Mouse (Mus musculus) G1E (cell line): ENCODE data around the gene Wnk2. TPM values are rescaled to one million over a fixed set of nuclear protein-coding genes. Genes with fewer than 3 reads are reported as not detected.

ENCODE experiments used
- ATAC-seq: 2 replicates; pipeline ENCODE4 v1.8.0; 2016; ENCODE audit warnings: mild to moderate bottlenecking; ENCODE audit not compliant: insufficient number of reproducible peaks, poor library complexity, low FRiP score, severe bottlenecking; ENCODE audit errors: extremely low read depth
- DNase-seq: peaks from one replicate; pipeline ENCODE4 v3.0.0; 2012; ENCODE audit warnings: low spot score
- H3K27me3 ChIP-seq: 2 replicates; pipeline ENCODE4 v1.6.1; 2012; ENCODE audit warnings: mild to moderate bottlenecking, low read length, inconsistent platforms; ENCODE audit not compliant: insufficient read depth
- H3K36me3 ChIP-seq: replicated peaks from 2 replicates; pipeline ENCODE3; 2012; ENCODE audit warnings: mild to moderate bottlenecking, inconsistent platforms
- H3K4me1 ChIP-seq: 2 replicates; pipeline ENCODE4 v1.6.1; 2012; ENCODE audit warnings: low read depth, low read length, inconsistent platforms, mixed read lengths; ENCODE audit not compliant: insufficient read depth
- H3K4me3 ChIP-seq: 2 replicates; pipeline ENCODE4 v1.5.1; 2012; ENCODE audit warnings: low read depth, mild to moderate bottlenecking, inconsistent platforms, low read length, moderate library complexity, mixed read lengths
- H3K9me3 ChIP-seq: replicated peaks from 2 replicates; pipeline ENCODE4 v1.6.1; 2012; ENCODE audit warnings: inconsistent platforms
- CTCF ChIP-seq: IDR thresholded peaks from 2 replicates; pipeline ENCODE4 v1.5.1; 2012; ENCODE audit warnings: low read depth, low read length, inconsistent platforms, mixed read lengths
- GATA1 ChIP-seq: IDR thresholded peaks from 2 replicates; pipeline ENCODE4 v1.6.1; 2012; ENCODE audit warnings: borderline replicate concordance, low read length, inconsistent platforms, mixed read lengths
- GATA2 ChIP-seq: IDR thresholded peaks from 2 replicates; pipeline ENCODE4 v1.6.1; 2012; ENCODE audit warnings: low read depth, low read length, inconsistent platforms, borderline replicate concordance
- POLR2AphosphoS5 ChIP-seq: IDR thresholded peaks from 2 replicates; pipeline ENCODE4 v1.6.1; 2012; ENCODE audit warnings: low read depth, low read length, inconsistent platforms; ENCODE audit not compliant: insufficient replicate concordance
- TAL1 ChIP-seq: conservative IDR thresholded peaks from 2 replicates; pipeline ENCODE4 v1.6.1; 2012; ENCODE audit warnings: low read depth, low read length, inconsistent platforms, mixed read lengths
- polyA plus RNA-seq: library from polyadenylated mRNA; stranded (reverse); fragments of >175 nt; gene quantifications from 2 replicates; pipeline ENCODE4 v1.2.3, GENCODE M21; 2012
- total RNA-seq, 2 experiments: library from RNA; stranded (forward) in 1 of 2; stranded (reverse) in 1 of 2; fragments of 200-1000 nt in 1 of 2; fragments of >200 nt in 1 of 2; fragmentation: Nextera tagmentation in 1 of 2; gene quantifications; 2 replicates each; pipeline ENCODE4 v1.2.3; 2014 to 2017

The Wnk2 gene
- total and polyA plus RNA-seq, 3 experiments: 0.05 TPM; not detected in 2

DNA sequence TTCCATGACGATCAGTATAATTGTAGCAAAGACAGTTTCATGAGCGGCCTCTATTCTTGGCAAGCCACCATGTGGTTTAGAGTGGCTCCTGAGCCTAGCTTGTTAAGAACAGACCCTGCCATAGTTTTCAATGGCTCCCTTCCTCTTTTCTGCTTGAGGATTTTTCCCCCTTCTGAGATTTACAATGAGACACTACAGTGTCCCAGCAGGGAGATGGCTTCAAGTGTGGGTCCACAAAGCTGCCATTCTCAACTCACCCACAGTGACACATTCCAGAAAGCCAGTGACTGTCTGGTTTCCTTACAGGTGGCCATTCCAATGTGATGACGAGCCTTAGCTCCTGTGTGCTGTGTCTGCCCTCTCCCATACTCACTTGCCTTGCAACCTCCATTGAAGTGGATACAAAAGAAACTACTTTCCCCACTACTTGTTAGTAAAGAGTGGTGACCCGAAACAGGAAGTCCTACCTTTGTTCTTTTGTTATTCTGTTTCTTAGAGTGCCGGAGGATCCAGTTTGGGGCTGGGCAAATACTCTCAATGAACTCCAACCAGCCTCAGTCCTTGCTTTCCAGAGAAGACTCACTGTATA is 134.5 kb downstream of the Wnk2 start:
- Histone ChIP-seq H3K4me1 (no peaks in the 10 kb centered on the region), H3K27me3 (peaks cover 12% of the 10 kb centered on the region), H3K4me3 (no peak overlapping the region), H3K9me3 (peaks cover 7% of the 10 kb centered on the region), H3K36me3 (no peaks in the 10 kb centered on the region)
- TF ChIP-seq GATA1 (no peak), POLR2AphosphoS5 (no peak)
- ATAC-seq: no peak
- no peak for DNase-seq

DNA sequence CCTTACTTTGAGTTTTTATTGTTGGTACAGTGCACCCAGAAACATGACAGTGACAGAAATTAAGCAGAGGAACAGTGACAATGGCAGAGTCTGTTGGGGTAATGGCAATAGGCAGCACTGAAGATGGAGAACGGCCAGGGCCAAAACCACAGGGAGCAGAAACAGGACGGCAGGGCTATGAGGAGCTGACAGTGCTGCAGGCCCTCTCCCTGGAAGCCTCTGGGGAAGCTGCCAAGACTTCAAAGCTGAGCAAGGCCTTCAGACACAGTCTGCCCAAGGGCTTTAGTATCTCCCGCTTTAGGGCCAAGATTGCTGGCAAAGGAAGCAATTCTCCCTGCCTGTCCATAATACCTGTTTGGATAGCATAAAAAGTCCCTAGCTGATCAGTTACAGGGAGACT is 146.1 kb downstream of the Wnk2 start:
- peaks cover 15% of the 10 kb centered on the region for H3K27me3 ChIP-seq

DNA sequence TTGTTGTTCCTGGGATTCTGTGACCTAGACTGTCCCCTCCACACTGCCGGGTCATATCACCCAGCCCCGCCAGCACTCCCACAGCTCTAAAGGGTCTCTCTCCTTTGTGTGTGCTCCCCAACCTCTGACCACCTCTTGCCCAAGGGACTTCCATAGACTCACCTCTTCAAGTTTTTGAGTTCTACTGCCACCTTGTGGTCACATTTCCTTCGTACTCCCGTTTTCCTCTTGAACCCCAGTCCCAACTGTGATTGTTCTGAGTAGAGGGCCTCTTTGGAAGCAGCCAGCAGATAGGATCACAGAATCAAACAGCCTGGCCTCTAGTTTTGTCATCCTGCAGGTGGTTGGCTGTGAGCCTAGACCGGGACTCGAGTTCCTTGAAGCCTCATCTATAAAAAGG is 149.2 kb downstream of the Wnk2 start:
- Histone ChIP-seq H3K36me3 (no peaks in the 10 kb centered on the region), H3K4me3 (no peak overlapping the region), H3K9me3 (no peaks in the 10 kb centered on the region), H3K27me3 (peaks cover 24% of the 10 kb centered on the region), H3K4me1 (no peaks in the 10 kb centered on the region)
- TF ChIP-seq GATA1 (no peak), CTCF (0 out of 2 replicates have a peak, but pooled peaks have one; percentile 6)
- DNase-seq (peak; percentile 16), ATAC-seq (peak; percentile 34; the same call in 1 of the 2 replicates)

More for the DNA sequence above, 146.1 kb downstream of the Wnk2 start:
- DNase-seq (no peak), ATAC-seq (no peak)
- no peak for TF ChIP-seq POLR2AphosphoS5
- TF ChIP-seq CTCF: no peak
- TF ChIP-seq TAL1: no peak
- no peak for TF ChIP-seq GATA2
- Histone ChIP-seq H3K4me1 (no peaks in the 10 kb centered on the region), H3K36me3 (no peaks in the 10 kb centered on the region), H3K4me3 (no peak overlapping the region), H3K9me3 (no peaks in the 10 kb centered on the region)

DNA sequence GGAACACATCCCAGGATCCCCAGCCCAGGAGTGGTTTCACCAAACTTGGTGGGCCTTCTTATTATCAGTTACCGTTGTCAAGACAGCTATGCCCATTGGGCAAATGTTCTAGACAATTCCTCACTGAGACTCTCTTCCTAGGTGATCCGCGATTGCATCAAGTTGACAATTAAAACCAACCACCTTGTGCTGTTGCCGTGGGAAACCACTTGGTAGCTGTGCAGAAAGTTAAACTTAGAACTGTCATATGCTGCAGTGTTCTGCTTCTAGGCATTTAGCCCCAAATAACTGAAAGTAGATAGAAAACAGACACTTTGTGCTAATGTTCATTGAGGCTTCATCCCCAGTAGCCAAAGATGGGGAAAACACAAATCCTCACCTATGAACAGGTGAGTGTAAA is 151.1 kb downstream of the Wnk2 start:
- no peaks in the 10 kb centered on the region for H3K36me3 ChIP-seq
- no peak for TF ChIP-seq POLR2AphosphoS5
- TF ChIP-seq TAL1: no peak
- TF ChIP-seq GATA1: no peak
- TF ChIP-seq CTCF: no peak
- TF ChIP-seq GATA2: no peak
- no peaks in the 10 kb centered on the region for H3K9me3 ChIP-seq
- H3K27me3 ChIP-seq: peaks cover 23% of the 10 kb centered on the region
- no peaks in the 10 kb centered on the region for H3K4me1 ChIP-seq
- ATAC-seq (no peak), DNase-seq (no peak)
- no peak overlapping the region for H3K4me3 ChIP-seq

DNA sequence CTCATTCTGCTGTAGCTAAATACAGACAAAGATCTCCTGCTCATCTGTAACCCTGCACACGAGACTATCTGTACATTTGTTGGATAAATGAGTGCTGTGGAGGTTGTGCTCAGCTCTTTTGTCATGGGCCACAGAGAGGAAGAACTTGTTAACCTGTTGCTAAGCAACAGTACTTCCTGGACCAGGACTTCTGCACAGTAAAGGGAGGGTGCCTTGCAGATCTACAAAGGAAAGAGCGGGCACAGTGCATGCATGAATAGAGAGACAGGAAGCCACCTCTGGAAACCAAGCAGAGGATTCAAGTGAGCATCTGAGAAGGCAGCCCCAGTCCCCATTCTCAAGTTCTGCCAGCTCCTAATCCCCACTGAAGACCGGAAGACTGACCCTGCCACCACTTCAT is 152.9 kb downstream of the Wnk2 start:
- no peak for ATAC-seq
- Histone ChIP-seq H3K9me3 (no peaks in the 10 kb centered on the region), H3K4me1 (no peaks in the 10 kb centered on the region), H3K4me3 (no peak overlapping the region), H3K27me3 (peaks cover 18% of the 10 kb centered on the region), H3K36me3 (no peaks in the 10 kb centered on the region)
- TF ChIP-seq POLR2AphosphoS5 (no peak), GATA2 (no peak), GATA1 (no peak), CTCF (no peak), TAL1 (no peak)
- no peak for DNase-seq

DNA sequence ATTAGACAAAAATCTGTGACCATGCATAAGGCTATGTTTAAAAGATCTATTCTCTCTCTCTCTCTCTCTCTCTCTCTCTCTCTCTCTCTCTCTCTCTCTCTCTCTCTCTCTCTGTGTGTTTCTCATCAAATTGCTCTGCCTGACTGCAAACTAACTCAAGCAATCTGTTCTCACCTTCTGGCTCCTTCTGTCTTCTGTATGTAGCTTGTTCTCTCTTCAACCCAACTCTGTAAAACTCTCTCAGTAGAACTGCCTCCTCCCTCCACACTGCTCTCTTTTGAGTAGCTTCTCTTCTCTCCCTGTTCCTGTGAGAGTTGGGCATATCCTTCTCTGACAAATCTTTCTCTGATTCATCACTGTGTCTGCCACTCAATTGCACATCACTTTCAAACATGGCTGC is 154.9 kb downstream of the Wnk2 start:
- ATAC-seq: no peak
- no peak for TF ChIP-seq POLR2AphosphoS5
- peaks cover 22% of the 10 kb centered on the region for H3K27me3 ChIP-seq

DNA sequence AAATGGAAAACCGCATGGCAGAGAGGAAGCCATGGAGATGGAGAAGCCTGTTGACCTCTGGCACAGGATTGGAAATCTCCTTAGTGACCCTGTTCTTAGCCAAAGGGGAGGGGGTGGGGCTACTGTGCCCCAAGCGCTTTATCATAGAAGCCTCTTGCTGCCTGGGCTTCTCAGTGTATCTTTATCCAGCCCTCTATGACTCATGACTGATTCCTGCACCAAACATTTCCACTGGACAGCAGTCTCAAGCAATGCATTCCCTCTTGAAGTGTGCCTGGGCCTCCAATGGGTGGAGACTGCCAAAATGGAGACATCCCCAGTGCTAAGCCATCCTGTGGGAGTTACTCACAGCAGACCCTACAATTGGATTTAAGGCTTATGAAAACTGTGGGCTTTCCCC is 157.7 kb downstream of the Wnk2 start:
- DNase-seq: no peak
- Histone ChIP-seq H3K4me1 (no peaks in the 10 kb centered on the region), H3K9me3 (no peaks in the 10 kb centered on the region), H3K36me3 (no peaks in the 10 kb centered on the region), H3K27me3 (peaks cover 15% of the 10 kb centered on the region), H3K4me3 (no peak overlapping the region)
- no peak for TF ChIP-seq POLR2AphosphoS5
- no peak for TF ChIP-seq CTCF
- TF ChIP-seq GATA1: no peak
- ATAC-seq: no peak

More for the DNA sequence above, 154.9 kb downstream of the Wnk2 start:
- Histone ChIP-seq H3K4me1 (no peaks in the 10 kb centered on the region), H3K36me3 (no peaks in the 10 kb centered on the region), H3K4me3 (no peak overlapping the region), H3K9me3 (no peaks in the 10 kb centered on the region)
- DNase-seq: no peak

Other genes starting within 250 kb of the Wnk2 start
- 260 and 279 TPM in 2 replicates for gene Fam120a, start 180.0 kb downstream of the Wnk2 start, total RNA-seq (2014; fragmentation: Nextera tagmentation)
- gene Fam120a, start 180.0 kb downstream of the Wnk2 start, total RNA-seq (2017): 102 and 113 TPM in 2 replicates
- 186 and 200 TPM in 2 replicates for gene Fam120a, start 180.0 kb downstream of the Wnk2 start, polyA plus RNA-seq
- gene Ninj1, start 39.5 kb upstream of the Wnk2 start, total RNA-seq (2014; fragmentation: Nextera tagmentation): 13.2 and 14.0 TPM in 2 replicates
- gene Ninj1, start 39.5 kb upstream of the Wnk2 start, total RNA-seq (2017): 10.1 and 12.3 TPM in 2 replicates
- gene Ninj1, start 39.5 kb upstream of the Wnk2 start, polyA plus RNA-seq: 58.9 and 61.7 TPM in 2 replicates
- gene Card19, start 68.0 kb upstream of the Wnk2 start, total RNA-seq (2014; fragmentation: Nextera tagmentation): 8.4 and 9.2 TPM in 2 replicates
- 12.2 and 19.3 TPM in 2 replicates for gene Card19, start 68.0 kb upstream of the Wnk2 start, total RNA-seq (2017)
- gene Card19, start 68.0 kb upstream of the Wnk2 start, polyA plus RNA-seq: 15.8 and 16.9 TPM in 2 replicates
- 2.8 and 3.3 TPM in 2 replicates for gene Susd3, start 100.7 kb upstream of the Wnk2 start, total RNA-seq (2014; fragmentation: Nextera tagmentation)
- 8.6 and 15.9 TPM in 2 replicates for gene Susd3, start 100.7 kb upstream of the Wnk2 start, total RNA-seq (2017)
- gene Susd3, start 100.7 kb upstream of the Wnk2 start, polyA plus RNA-seq: 1.6 and 2.0 TPM in 2 replicates
- gene Fgd3, start 172.3 kb upstream of the Wnk2 start, total RNA-seq (2014; fragmentation: Nextera tagmentation): 3.9 and 4.7 TPM in 2 replicates
- gene Fgd3, start 172.3 kb upstream of the Wnk2 start, total RNA-seq (2017): 11.0 and 11.2 TPM in 2 replicates
- 3.6 and 4.1 TPM in 2 replicates for gene Fgd3, start 172.3 kb upstream of the Wnk2 start, polyA plus RNA-seq
- 11.5 and 19.5 TPM in 2 replicates for gene Bicd2, start 193.6 kb upstream of the Wnk2 start, total RNA-seq (2014; fragmentation: Nextera tagmentation)
- gene Bicd2, start 193.6 kb upstream of the Wnk2 start, total RNA-seq (2017): 19.2 and 19.9 TPM in 2 replicates
- gene Bicd2, start 193.6 kb upstream of the Wnk2 start, polyA plus RNA-seq: 10.7 and 11.6 TPM in 2 replicates